Mouse (Mus musculus) heart, postnatal 25 days (tissue): Measurements from ENCODE around the gene Elmo3. TPM values are rescaled to one million over a fixed set of nuclear protein-coding genes. Genes with fewer than 3 reads are reported as not detected.

Experiments used
- DNase-seq: peaks from one replicate; pipeline ENCODE4 v3.0.0; 2022; ENCODE audit warnings: low spot score
- intact Hi-C: fragments of 180-260 bp; cut with DNase I; formaldehyde crosslinking; loops from one replicate; pipeline ENCODE4 v1.15.1; 2025
- microRNA-seq: library from miRNA; unstranded; fragments of <30 nt; microRNA quantifications from one replicate; pipeline ENCODE4 v1.2.0, GENCODE M21; 2022
- total RNA-seq, 2 experiments: library from RNA; stranded (reverse); gene quantifications; 2 replicates each; pipeline ENCODE4 v1.2.3; 2021

Elmo3 gene
- total RNA-seq, 2 experiments from 2014 or later: 0.81 to 0.91 TPM

DNA sequence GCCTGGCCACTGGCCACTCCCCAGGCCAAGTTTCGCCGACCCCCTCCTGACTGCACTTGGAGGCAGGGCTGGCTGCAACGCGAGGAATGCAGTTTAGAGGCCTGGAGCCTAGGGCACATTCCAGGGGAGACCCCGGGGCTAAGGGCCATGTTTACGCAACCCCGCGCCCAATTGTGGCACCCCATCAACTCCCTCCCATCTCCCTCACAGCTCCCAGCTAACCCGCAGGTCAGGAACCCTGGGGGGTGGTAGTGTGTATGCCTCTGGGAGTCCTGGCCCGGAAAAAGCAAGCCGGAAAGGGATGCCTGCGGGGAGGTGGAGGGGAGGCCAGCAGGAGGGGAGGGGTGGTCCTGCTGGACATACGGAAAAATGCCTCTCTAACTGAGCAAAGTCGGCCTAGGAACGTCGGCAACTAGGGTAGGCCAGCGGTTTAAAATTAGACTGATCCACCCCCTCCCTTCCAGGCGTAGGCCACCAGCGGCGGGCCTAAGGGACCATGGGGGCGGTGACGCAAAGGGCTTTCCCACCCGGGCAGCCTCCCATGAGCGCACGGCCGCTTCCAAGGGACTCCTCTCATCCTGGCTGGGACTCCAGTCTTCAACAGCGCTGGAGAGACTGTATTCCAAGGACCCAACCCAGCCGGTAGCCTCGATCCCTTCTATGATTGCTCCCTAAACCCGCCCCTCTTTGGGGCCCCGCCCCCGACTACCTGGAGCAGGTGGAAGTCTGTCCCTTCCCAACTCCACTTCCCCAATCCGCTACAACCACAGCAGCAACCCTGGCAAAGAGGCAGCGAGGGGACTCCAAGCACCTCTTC lies 41.4 kb downstream of the Elmo3 start:
- intact Hi-C loops: loop anchor here (5.0 kb wide), 1 partner anchor 50 kb away; the partner anchor contains the start of genes E2f4 and Exoc3l

DNA sequence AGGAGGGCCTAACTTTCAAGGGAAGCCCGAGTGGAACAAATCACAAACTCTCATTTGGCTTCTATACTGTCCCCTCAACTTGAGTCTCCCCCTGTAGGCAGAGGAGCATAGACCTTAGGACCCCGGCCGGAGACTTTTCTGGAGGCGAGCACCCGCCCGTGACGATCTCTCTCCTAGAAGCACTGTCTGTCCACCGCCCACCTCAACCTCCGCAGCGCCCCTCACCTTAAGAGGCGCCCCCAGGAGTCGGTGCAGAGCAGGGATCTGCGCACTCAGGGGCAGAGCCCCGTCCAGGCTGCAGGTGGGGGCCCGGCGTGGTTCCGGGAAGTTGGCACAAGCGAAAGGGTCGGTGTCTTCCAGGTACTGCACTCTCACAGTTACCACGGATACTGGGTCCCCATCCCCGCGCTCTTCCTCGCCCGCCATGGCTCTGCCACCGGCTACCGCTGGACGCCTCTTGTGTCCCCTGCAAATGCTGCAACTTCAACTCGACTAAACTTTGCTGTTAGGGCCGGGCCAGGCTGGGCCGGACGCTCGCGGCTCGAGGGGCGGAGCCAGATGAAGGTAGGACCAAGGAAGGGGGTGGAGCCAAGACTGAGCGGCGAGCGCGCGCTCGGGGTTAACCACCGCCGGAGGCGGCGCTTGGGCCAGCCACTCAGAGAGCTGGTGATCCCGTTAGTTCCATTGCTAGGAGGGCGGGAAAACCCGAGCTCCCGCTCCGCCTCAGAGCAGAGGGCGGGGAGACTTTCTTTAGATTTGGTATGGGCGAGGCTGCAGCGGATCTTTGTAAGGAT lies 42.2 kb downstream of the Elmo3 start, which contains the start of gene Fhod1:
Gene Fhod1 (minus strand): TSS at position 526 of the 794 bp plus-strand sequence.
- intact Hi-C loops: loop anchor here (5.0 kb wide), 1 partner anchor 50 kb away; the partner anchor contains the start of genes E2f4 and Exoc3l
- peak; percentile 89 for DNase-seq

More for the DNA sequence above, 41.4 kb downstream of the Elmo3 start:
- peak; percentile 72 for DNase-seq

DNA sequence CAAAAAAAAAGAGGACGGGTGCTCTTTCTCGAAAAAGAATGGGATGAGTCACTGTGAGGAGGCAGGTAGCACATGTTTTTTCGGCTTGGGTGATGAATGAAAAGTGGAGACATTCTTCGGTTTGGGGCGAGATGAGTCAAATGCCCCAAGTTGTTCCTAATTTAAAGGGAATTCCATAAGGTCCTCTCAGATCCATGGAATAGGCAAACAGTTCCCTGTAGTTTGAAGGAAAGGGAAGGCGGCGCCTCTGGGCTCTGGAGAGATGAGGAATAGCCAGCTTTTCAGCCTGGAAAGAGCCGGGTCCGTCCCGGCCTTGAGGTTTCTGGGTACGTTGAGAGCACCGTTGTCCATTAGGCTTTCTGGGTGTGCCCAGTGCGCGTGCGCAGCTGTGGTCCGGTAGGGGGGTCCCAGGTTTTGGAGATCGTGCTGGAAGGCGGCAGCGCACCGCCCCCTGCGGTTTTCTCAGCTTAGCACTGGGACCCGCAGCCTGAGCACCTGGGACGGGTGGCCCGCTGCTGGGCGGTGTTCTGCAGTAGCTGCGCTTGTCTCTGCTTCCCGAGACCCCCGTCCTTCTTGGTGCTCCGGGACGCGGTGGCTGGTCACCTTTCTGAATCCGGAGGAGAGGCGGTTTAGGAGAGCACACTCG lies 43.2 kb downstream of the Elmo3 start, which contains the start of gene Slc9a5:
Gene Slc9a5 (plus strand): TSS at position 394 of the 646 bp plus-strand sequence.
- intact Hi-C loops: loop anchor here (5.0 kb wide), 1 partner anchor 51 kb away; the partner anchor contains the start of genes E2f4 and Exoc3l
- DNase-seq: no peak

DNA sequence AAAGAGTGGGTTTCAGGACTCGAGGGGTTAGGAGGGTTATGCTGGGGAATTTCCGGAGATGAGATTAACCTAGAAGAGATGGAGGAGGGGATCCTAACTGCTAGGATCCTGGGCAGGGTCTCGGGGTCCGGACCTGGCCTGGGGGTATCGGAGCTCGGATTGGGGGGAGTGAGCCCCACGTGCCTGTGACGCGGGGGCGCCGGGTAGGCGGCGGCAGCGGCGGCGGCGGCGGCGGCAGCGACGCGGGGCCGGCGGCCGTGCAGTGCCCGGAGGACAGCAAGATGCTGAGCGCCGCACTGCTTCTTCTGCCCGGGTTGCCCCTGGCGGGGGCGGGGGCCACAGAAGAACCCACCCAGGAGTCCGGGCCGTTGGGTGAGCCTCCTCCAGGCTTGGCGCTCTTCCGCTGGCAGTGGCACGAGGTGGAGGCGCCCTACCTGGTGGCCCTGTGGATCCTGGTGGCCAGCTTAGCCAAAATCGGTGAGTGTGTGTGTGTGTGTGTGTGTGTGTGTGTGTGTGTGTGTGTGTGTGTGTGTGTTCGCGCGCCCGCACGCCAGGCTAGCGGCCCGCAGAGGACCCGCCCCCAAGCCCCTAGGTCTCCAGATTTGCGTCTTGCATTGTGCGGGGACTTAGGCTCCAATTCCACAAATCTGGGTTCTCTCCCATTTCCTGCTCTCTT lies 43.8 kb downstream of the Elmo3 start:
- intact Hi-C loops: loop anchor here (5.0 kb wide), 1 partner anchor 52 kb away; the partner anchor contains the start of genes E2f4 and Exoc3l
- no peak for DNase-seq

DNA sequence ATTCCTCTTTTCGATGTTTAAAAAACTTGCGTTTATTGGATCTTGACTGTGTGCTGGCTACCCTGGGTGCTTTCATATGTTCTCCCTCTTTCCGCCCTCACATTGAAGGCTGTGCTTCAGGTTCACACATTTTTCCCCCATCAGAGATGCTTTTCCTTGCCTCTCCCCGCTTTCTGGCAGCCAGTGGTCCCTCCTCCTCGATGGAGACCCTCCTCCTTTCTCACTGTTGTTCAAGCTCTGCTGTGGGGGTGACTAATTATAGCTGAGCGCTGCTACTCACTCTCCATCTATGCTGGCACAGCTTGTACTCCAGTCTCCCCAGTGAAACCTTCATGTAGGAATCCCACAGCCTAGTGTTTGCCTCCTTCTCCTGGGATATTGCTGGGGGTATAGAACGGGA lies 44.8 kb downstream of the Elmo3 start:
- intact Hi-C loops: no loop called here
- DNase-seq: no peak

DNA sequence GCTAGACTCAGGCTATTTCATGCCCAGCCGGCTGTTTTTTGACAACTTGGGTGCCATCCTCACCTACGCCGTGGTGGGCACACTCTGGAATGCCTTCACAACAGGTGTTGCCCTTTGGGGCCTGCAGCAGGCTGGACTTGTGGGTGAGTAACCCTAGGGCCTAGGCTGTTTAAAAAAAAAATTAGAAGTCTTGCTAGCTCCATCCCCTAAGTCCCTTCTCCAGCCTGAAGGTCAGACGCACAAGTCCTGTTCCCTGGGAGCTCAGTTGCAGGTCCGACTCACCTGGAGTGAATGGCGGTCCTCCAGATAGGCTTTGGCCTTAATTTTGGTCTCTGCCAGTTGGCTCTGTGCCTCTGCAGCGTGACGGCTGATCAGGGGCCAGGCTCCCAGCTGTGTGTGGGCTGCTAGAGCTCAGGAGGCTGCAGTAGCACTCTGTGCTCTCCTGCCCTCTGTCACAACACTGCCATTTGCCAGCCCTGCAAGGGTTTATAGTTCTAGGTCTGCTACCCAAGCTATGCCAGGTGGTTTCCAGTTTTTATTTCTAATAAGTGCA lies 48.3 kb downstream of the Elmo3 start:
- intact Hi-C loops: no loop called here
- no peak for DNase-seq

DNA sequence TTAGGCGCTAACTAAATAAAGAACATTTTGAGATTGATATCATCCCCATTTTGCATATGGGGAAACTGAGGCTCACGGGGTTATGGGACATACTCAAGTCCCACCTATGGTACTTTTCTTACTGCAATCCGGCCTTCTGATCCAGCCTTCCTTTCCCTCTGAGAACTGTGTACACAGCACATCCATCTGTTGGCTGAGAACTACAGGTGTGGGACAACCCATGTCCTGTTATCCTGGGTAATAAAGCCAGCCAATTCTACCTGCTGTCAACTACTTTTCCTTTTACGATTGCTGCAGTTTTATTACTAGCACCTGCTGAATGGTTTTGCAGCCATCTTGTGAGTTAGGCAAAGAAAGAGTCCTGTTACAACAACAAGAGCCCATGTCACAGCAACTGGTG lies 49.1 kb downstream of the Elmo3 start:
- no peak for DNase-seq
- intact Hi-C loops: no loop called here

DNA sequence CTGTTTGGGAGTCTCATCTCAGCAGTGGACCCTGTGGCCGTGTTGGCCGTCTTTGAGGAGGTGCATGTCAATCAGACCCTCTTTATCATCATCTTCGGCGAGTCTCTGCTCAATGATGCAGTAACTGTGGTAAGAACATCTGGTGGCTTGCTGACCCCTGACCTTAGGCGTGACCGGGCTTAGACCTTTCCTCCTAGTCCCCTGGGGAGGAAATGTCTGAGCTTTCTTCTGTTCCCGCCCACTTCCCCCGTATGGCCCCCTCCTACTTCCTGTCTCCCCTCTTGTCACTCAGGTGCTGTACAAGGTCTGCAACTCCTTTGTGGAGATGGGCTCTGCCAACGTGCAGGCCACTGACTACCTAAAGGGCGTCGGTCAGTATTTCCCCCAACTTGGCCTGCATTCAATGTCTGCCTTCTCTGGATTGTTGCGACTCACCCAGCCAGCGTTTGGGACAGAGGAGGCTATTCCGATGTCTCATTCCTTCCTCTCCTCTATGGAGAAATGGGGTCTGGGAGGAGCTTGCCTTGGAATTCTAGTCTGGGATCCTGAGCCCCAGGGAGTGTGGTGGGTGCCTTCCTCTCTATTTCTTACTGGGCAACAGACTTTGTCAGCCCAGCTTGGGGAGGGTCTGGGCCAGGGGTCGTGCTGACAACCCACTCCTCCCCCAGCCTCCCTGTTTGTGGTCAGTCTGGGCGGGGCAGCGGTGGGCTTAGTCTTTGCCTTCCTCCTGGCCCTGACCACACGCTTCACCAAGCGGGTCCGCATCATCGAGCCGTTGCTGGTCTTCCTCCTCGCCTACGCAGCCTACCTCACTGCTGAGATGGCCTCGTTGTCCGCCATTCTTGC lies 50.0 kb downstream of the Elmo3 start:
- intact Hi-C loops: no loop called here
- peak; percentile 43 for DNase-seq

DNA sequence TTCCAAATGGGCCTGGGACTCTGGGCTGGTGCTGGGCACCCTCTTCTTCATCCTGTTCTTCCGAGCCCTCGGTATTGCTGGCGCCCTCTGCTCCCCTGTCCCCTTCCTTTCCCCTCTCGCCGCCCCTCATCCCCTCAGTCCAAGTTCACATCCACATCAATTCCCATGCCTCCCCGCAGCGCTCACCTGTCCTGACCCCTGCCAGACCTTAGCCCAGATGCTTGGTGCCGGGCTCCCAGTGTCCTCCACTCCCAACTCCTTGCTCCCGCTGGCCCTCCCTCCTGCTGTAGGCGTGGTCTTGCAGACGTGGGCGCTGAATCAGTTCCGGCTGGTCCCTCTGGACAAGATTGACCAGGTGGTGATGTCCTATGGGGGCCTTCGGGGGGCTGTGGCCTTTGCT lies 51.3 kb downstream of the Elmo3 start:
- no peak for DNase-seq
- intact Hi-C loops: no loop called here

DNA sequence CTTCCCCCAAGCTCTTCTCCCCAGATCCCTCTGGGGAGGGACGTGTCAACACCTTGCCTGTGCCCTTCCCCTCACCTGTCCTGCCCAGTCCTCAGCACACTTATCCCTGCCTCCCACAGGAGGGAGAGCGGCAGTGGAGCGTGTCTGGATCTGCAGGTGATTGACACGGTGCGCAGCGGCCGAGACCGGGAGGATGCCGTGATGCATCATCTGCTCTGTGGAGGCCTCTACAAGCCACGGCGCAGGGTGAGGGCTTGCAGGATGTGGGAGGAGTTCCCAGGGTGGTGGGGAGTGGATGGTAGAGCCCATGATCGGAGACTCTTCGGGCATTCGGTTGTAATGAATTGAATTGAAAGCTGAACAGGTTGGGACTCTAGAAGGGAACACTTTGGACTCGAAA lies 53.8 kb downstream of the Elmo3 start:
- intact Hi-C loops: loop anchor here (2.0 kb wide), 2 partner anchors 38 to 118 kb away; no protein-coding TSS in a partner anchor
- no peak for DNase-seq

DNA sequence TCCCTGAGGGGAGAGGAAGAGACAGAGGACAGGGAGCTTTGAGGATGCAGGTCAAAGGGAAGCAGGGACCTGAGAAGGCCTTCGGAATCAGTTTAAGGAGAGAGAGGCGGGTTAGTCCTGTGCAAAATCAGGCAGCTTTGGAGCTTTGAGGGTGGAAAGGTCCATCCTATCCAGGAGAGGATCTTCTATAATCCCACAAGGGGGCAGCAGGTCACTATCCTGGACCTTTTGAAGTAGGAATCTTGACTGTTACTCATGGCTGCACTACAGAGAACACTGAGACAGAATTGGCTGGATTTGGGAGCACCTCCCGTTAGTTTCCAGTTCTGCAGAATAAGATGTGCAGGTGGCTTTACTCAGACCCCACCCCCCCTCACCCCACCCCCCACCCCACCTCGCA lies 54.2 kb downstream of the Elmo3 start:
- intact Hi-C loops: loop anchor here (2.0 kb wide), 2 partner anchors 37 to 117 kb away; no protein-coding TSS in a partner anchor
- no peak for DNase-seq

Small RNAs within 50 kb of the gene (microRNA-seq; reads per million reads assigned to microRNA genes)
- gene Gm27320 (not detected), gene Mir328 (2,070 reads per million, percentile 85 among the genes with 10 or more reads in this experiment)

Other genes with a start within 250 kb of the Elmo3 start
- under 1 TPM in 1 of 2 experiments, not detected in 1; 0.23 TPM for gene Ces3b, start 221.8 kb upstream of the Elmo3 start, total RNA-seq
- gene Ces4a, start 173.8 kb upstream of the Elmo3 start, total RNA-seq: not detected
- 10 to 100 TPM; 20.2 to 26.8 TPM for gene Cbfb, start 134.9 kb upstream of the Elmo3 start, total RNA-seq
- gene D230025D16Rik, start 80.5 kb upstream of the Elmo3 start, total RNA-seq: 10 to 100 TPM; 18.5 to 19.5 TPM
- gene B3gnt9, start 50.4 kb upstream of the Elmo3 start, total RNA-seq: 1 to 10 TPM; 4.1 to 4.9 TPM
- 1 to 10 TPM; 4.4 to 6.9 TPM for gene Tradd, start 41.0 kb upstream of the Elmo3 start, total RNA-seq
- gene Fbxl8, start 41.0 kb upstream of the Elmo3 start, total RNA-seq: 1 to 10 TPM; 2.4 to 2.7 TPM
- gene Hsf4, start 35.8 kb upstream of the Elmo3 start, total RNA-seq: 1 to 10 TPM; 1.5 to 2.2 TPM
- gene Nol3, start 29.5 kb upstream of the Elmo3 start, total RNA-seq: 10 to 100 TPM; 17.2 to 20.1 TPM
- gene 4931428F04Rik, start 15.7 kb upstream of the Elmo3 start, total RNA-seq: 1 to 10 TPM; 1.8 to 2.0 TPM
- 1 to 10 TPM; 4.9 to 7.1 TPM for gene Exoc3l, start 9.5 kb upstream of the Elmo3 start, total RNA-seq
- gene E2f4, start 7.9 kb upstream of the Elmo3 start, total RNA-seq: 10 to 100 TPM; 19.8 to 21.5 TPM
- 1 to 10 TPM; 1.3 to 1.9 TPM for gene Lrrc29, start 20.7 kb downstream of the Elmo3 start, total RNA-seq
- gene Tmem208, start 20.8 kb downstream of the Elmo3 start, total RNA-seq: 10 to 100 TPM; 23.4 to 25.3 TPM
- 1 to 10 TPM; 6.1 to 7.2 TPM for gene Fhod1, start 42.4 kb downstream of the Elmo3 start, total RNA-seq
- gene Slc9a5, start 43.2 kb downstream of the Elmo3 start, total RNA-seq: under 1 TPM; 0.29 to 0.56 TPM
- not detected for gene Plekhg4, start 67.7 kb downstream of the Elmo3 start, total RNA-seq
- under 1 TPM in 1 of 2 experiments, not detected in 1; 0.44 TPM for gene Kctd19, start 107.9 kb downstream of the Elmo3 start, total RNA-seq
- gene Lrrc36, start 108.0 kb downstream of the Elmo3 start, total RNA-seq: under 1 TPM; 0.42 to 0.73 TPM
- gene Tppp3, start 165.9 kb downstream of the Elmo3 start, total RNA-seq: 10 to 100 TPM; 51.4 TPM
- gene Zdhhc1, start 191.3 kb downstream of the Elmo3 start, total RNA-seq: 10 to 100 TPM; 12.8 to 13.6 TPM
- gene Hsd11b2, start 213.2 kb downstream of the Elmo3 start, total RNA-seq: under 1 TPM; 0.13 to 0.36 TPM